Mouse (Mus musculus): ENCODE measurements around the gene Gm49321. TPM values are rescaled to one million over a fixed set of nuclear protein-coding genes. Genes with fewer than 3 reads are reported as not detected.

Gm49321 gene
- polyA plus RNA-seq (2015; fragmentation: Nextera tagmentation; extraction: Ambion mirVana) = 8.1 and 11.4 TPM in 2 replicates

GRCm38 (mm10) chr12:73937353-73937752 lies at the start of gene Gm49321:
Gene Gm49321, plus strand, starts transcription at chr12:73937653.
- H3K36me3 ChIP-seq (ENCODE audit: control insufficient read depth, insufficient read depth, low read length) = 0 out of 2 replicates have a peak, but pooled peaks cover 3% of the 10 kb centered on the region
- no peak within 1 kb of the TSS for H3K4me3 ChIP-seq (ENCODE audit: low read length)
- ATAC-seq = no peak
- H3K4me2 ChIP-seq (ENCODE audit: low read depth, low read length) = no peak within 1 kb of the TSS
- no peak within 1 kb of the TSS for H3K27ac ChIP-seq (ENCODE audit: low read length)
- H3K9me3 ChIP-seq (ENCODE audit: control insufficient read depth, low read length) = no peaks in the 10 kb centered on the region
- no peak within 1 kb of the TSS for H3K9ac ChIP-seq (ENCODE audit: low read depth, low read length)
- H3K4me1 ChIP-seq (ENCODE audit: control insufficient read depth, insufficient read depth, low read length) = no peaks in the 10 kb centered on the region
- 89% methylated on average over 1 of the region's 1 CpGs for WGBS
- H3K27me3 ChIP-seq (replicated peaks; ENCODE audit: control insufficient read depth, insufficient read depth, low read length) = no peaks in the 10 kb centered on the region

DNA sequence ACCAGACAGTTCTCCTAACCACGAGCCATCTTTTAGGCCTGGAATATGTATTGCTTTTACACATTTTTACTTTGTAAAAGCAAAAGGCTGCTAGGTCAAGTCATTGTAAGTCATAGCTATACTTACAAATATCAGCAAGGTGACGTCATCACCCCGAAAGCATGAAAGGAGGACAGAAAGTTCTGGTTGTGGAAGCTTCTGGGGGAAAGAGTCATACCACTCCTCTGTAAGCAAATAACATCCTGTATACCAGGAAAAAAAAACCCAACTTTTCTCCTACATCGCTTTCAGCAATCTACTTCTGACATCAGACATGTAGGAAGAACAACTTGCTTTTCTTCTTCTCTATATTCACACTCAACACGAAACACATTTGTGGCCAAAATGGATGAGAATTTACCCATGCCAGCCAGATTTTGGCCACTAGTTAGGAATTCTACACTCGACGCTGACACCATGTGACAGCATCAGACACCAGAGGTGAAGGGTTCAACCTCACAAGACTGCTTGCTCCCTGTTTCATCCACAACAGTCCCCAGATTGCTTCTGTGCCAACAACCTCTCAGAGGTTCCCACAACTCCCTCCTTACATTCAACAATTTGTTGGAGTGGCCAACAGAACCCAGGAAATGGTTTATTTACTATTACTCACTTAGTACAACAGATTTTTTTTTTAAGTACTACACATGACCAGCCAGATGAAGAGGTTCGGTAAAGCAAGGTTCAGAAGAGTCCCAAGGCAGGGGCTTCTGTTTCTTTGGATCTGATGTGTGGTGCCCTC lies 49.3 kb upstream of the Gm49321 start:
- peaks cover 2% of the 10 kb centered on the region; the same call in 1 of the 2 replicates for H3K4me1 ChIP-seq (ENCODE audit: control insufficient read depth, insufficient read depth, low read length)
- 88% methylated on average over 8 of the region's 8 CpGs for WGBS

DNA sequence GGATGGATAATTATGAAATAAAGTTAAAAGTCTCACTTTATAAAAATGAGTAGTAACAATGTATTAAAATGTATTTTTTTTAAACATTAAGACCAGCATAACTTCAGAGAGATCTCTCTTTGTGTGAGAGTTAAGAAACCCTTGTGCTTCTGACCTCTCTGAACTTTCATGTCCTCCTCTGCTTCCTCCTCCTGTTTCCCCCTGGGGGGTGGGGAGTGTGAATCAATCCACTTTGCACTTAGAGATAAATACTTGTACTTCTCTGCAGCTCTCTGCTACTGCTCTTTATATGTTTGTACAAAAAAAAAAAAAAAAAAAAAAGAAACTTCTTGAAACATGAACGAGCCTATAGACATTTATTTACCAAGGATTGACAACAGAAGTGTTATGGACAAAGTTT lies 47.9 kb upstream of the Gm49321 start:
- H3K27ac ChIP-seq (ENCODE audit: low read length) = no peak overlapping the region
- H3K36me3 ChIP-seq (ENCODE audit: control insufficient read depth, insufficient read depth, low read length) = no peaks in the 10 kb centered on the region
- 19% methylated on average over 1 of the region's 1 CpGs for WGBS
- H3K4me3 ChIP-seq (ENCODE audit: low read length) = no peak overlapping the region
- H3K9ac ChIP-seq (ENCODE audit: low read depth, low read length) = no peak overlapping the region
- H3K4me1 ChIP-seq (ENCODE audit: control insufficient read depth, insufficient read depth, low read length) = no peaks in the 10 kb centered on the region
- H3K27me3 ChIP-seq (replicated peaks; ENCODE audit: control insufficient read depth, insufficient read depth, low read length) = no peaks in the 10 kb centered on the region
- no peaks in the 10 kb centered on the region for H3K9me3 ChIP-seq (ENCODE audit: control insufficient read depth, low read length)
- H3K4me2 ChIP-seq (ENCODE audit: low read depth, low read length) = no peak overlapping the region
- no peak for ATAC-seq

More for the DNA sequence above, 49.3 kb upstream of the Gm49321 start:
- no peaks in the 10 kb centered on the region for H3K27me3 ChIP-seq (replicated peaks; ENCODE audit: control insufficient read depth, insufficient read depth, low read length)
- H3K4me3 ChIP-seq (ENCODE audit: low read length) = no peak overlapping the region
- no peaks in the 10 kb centered on the region for H3K9me3 ChIP-seq (ENCODE audit: control insufficient read depth, low read length)
- no peak overlapping the region for H3K4me2 ChIP-seq (ENCODE audit: low read depth, low read length)
- no peak for ATAC-seq
- H3K9ac ChIP-seq (ENCODE audit: low read depth, low read length) = no peak overlapping the region
- no peak overlapping the region for H3K27ac ChIP-seq (ENCODE audit: low read length)
- no peaks in the 10 kb centered on the region for H3K36me3 ChIP-seq (ENCODE audit: control insufficient read depth, insufficient read depth, low read length)

DNA sequence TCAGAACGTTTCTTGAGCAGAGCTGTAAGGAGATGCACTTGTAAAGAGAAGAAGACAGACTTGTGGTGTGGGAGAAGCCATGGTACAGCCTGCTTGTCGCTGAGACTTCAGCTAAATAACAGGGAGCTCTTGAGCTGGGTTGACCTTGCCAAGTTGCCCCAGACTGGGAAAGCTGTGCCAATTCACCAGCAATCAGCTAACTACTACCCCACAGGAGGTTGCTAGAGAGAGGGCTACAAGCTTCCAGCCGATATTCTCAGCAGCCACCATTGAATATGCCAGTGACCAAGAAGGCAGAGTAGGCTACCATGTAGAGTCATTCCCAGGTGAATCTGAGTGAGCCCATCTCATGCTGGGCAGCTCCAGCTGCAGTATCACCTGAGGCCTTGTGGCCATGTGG lies 47.4 kb upstream of the Gm49321 start:
- no peak for ATAC-seq
- WGBS = 76% methylated on average over 3 of the region's 3 CpGs
- no peak overlapping the region for H3K4me3 ChIP-seq (ENCODE audit: low read length)
- H3K27me3 ChIP-seq (replicated peaks; ENCODE audit: control insufficient read depth, insufficient read depth, low read length) = no peaks in the 10 kb centered on the region
- no peaks in the 10 kb centered on the region for H3K36me3 ChIP-seq (ENCODE audit: control insufficient read depth, insufficient read depth, low read length)
- H3K9me3 ChIP-seq (ENCODE audit: control insufficient read depth, low read length) = no peaks in the 10 kb centered on the region
- H3K4me2 ChIP-seq (ENCODE audit: low read depth, low read length) = no peak overlapping the region
- no peak overlapping the region for H3K9ac ChIP-seq (ENCODE audit: low read depth, low read length)
- no peaks in the 10 kb centered on the region for H3K4me1 ChIP-seq (ENCODE audit: control insufficient read depth, insufficient read depth, low read length)
- no peak overlapping the region for H3K27ac ChIP-seq (ENCODE audit: low read length)

GRCm38 (mm10) chr12:73892616-73893015 lies 44.8 kb upstream of the Gm49321 start:
- no peaks in the 10 kb centered on the region for H3K4me1 ChIP-seq (ENCODE audit: control insufficient read depth, insufficient read depth, low read length)
- no peaks in the 10 kb centered on the region for H3K9me3 ChIP-seq (ENCODE audit: control insufficient read depth, low read length)
- no peak overlapping the region for H3K9ac ChIP-seq (ENCODE audit: low read depth, low read length)
- no peaks in the 10 kb centered on the region for H3K36me3 ChIP-seq (ENCODE audit: control insufficient read depth, insufficient read depth, low read length)
- no peak overlapping the region for H3K27ac ChIP-seq (ENCODE audit: low read length)
- H3K4me2 ChIP-seq (ENCODE audit: low read depth, low read length) = no peak overlapping the region
- H3K4me3 ChIP-seq (ENCODE audit: low read length) = no peak overlapping the region
- no peaks in the 10 kb centered on the region for H3K27me3 ChIP-seq (replicated peaks; ENCODE audit: control insufficient read depth, insufficient read depth, low read length)
- peak; percentile 56; the same call in 1 of the 2 replicates for ATAC-seq
- WGBS = 50% methylated on average over 3 of the region's 3 CpGs

- WGBS = 73% methylated on average over 6 of the region's 6 CpGs
- Histone ChIP-seq H3K4me3 (ENCODE audit: low read length) (no peak overlapping the region), H3K36me3 (ENCODE audit: control insufficient read depth, insufficient read depth, low read length) (no peaks in the 10 kb centered on the region), H3K9me3 (ENCODE audit: control insufficient read depth, low read length) (no peaks in the 10 kb centered on the region), H3K4me1 (ENCODE audit: control insufficient read depth, insufficient read depth, low read length) (no peaks in the 10 kb centered on the region), H3K27ac (ENCODE audit: low read length) (no peak overlapping the region), H3K9ac (ENCODE audit: low read depth, low read length) (no peak overlapping the region), H3K27me3 (replicated peaks; ENCODE audit: control insufficient read depth, insufficient read depth, low read length) (no peaks in the 10 kb centered on the region), H3K4me2 (ENCODE audit: low read depth, low read length) (no peak overlapping the region)
- ATAC-seq = no peak
Observed at GRCm38 (mm10) chr12:73894838-73895237, 42.6 kb upstream of the Gm49321 start.

DNA sequence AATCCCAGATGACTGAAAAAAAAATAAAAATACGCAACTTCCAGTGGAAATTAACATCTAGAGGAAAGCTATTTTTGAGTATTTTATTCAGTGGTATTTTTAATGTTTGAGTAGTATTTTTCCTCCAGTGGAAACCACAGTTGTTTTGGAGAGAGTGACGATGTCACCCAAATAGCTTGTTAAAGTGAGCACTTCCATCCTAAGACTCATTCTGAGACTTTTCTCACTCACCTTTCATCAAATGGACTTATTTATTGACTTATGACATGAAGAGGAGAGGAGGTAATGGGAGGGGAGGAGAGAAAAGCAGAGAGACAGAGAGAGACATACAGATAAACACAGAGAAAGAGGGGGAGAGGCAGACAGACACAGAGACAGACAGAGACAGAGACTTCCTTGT lies 41.8 kb upstream of the Gm49321 start:
- no peak for ATAC-seq
- Histone ChIP-seq H3K27me3 (replicated peaks; ENCODE audit: control insufficient read depth, insufficient read depth, low read length) (no peaks in the 10 kb centered on the region), H3K4me3 (ENCODE audit: low read length) (no peak overlapping the region), H3K27ac (ENCODE audit: low read length) (no peak overlapping the region), H3K4me1 (ENCODE audit: control insufficient read depth, insufficient read depth, low read length) (no peaks in the 10 kb centered on the region), H3K4me2 (ENCODE audit: low read depth, low read length) (no peak overlapping the region), H3K9ac (ENCODE audit: low read depth, low read length) (no peak overlapping the region), H3K9me3 (ENCODE audit: control insufficient read depth, low read length) (no peaks in the 10 kb centered on the region), H3K36me3 (ENCODE audit: control insufficient read depth, insufficient read depth, low read length) (no peaks in the 10 kb centered on the region)
- WGBS = 89% methylated on average over 2 of the region's 2 CpGs

DNA sequence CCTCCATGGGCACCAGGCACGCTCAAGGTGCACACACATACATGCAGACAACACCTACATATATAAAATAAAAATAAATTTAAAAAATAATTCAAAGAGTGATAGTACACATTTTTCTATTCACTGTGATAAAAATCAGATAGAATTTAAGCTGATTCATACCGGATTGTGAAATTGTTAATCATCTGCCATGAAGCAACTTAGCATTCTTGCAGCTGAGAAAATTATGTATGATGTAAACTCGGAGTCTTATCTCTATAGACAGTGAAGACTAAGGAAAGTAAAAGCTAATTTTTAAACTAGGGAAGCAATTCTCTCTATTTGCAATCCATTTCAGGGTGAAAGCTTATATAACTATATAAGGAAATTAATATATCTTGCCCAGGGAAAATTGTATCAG lies 41.0 kb upstream of the Gm49321 start:
- no peak for ATAC-seq
- no peaks in the 10 kb centered on the region for H3K4me1 ChIP-seq (ENCODE audit: control insufficient read depth, insufficient read depth, low read length)
- no peak overlapping the region for H3K4me3 ChIP-seq (ENCODE audit: low read length)
- no peak overlapping the region for H3K9ac ChIP-seq (ENCODE audit: low read depth, low read length)
- H3K27ac ChIP-seq (ENCODE audit: low read length) = no peak overlapping the region
- WGBS = 66% methylated on average over 3 of the region's 3 CpGs
- no peaks in the 10 kb centered on the region for H3K9me3 ChIP-seq (ENCODE audit: control insufficient read depth, low read length)
- H3K4me2 ChIP-seq (ENCODE audit: low read depth, low read length) = no peak overlapping the region
- H3K27me3 ChIP-seq (replicated peaks; ENCODE audit: control insufficient read depth, insufficient read depth, low read length) = no peaks in the 10 kb centered on the region
- no peaks in the 10 kb centered on the region for H3K36me3 ChIP-seq (ENCODE audit: control insufficient read depth, insufficient read depth, low read length)

- H3K4me2 ChIP-seq (ENCODE audit: low read depth, low read length) = no peak overlapping the region
- H3K27me3 ChIP-seq (replicated peaks; ENCODE audit: control insufficient read depth, insufficient read depth, low read length) = no peaks in the 10 kb centered on the region
- no peak overlapping the region for H3K4me3 ChIP-seq (ENCODE audit: low read length)
- ATAC-seq = peak; percentile 87
- no peaks in the 10 kb centered on the region for H3K36me3 ChIP-seq (ENCODE audit: control insufficient read depth, insufficient read depth, low read length)
- no peak overlapping the region for H3K9ac ChIP-seq (ENCODE audit: low read depth, low read length)
- 54% methylated on average over 2 of the region's 2 CpGs for WGBS
- H3K9me3 ChIP-seq (ENCODE audit: control insufficient read depth, low read length) = no peaks in the 10 kb centered on the region
- H3K27ac ChIP-seq (ENCODE audit: low read length) = no peak overlapping the region
- no peaks in the 10 kb centered on the region for H3K4me1 ChIP-seq (ENCODE audit: control insufficient read depth, insufficient read depth, low read length)
Observed at GRCm38 (mm10) chr12:73898281-73898680, 39.2 kb upstream of the Gm49321 start.
